Mouse (Mus musculus) macrophage (primary cell): Measurements from ENCODE around the gene Tnnc2. TPM values are rescaled to one million over a fixed set of nuclear protein-coding genes. Genes with fewer than 3 reads are reported as not detected.

Experiments used
- H3K27ac ChIP-seq: fragments of 350-480 bp; formaldehyde crosslinking; 2 replicates; pipeline ENCODE4 v1.9.0; 2021
- H3K36me3 ChIP-seq: fragments of 350-480 bp; formaldehyde crosslinking; 2 replicates; pipeline ENCODE4 v1.9.0; 2021; ENCODE audit errors: inconsistent target
- H3K4me3 ChIP-seq: fragments of 350-480 bp; formaldehyde crosslinking; 2 replicates; pipeline ENCODE4 v1.9.0; 2021; ENCODE audit errors: inconsistent target
- H3K79me2 ChIP-seq: fragments of 350-480 bp; formaldehyde crosslinking; 2 replicates; pipeline ENCODE4 v1.9.0; 2021; ENCODE audit errors: inconsistent target
- WGBS: methylation state at CpG from one replicate; pipeline ENCODE4 v1.1.7; 2026; ENCODE audit warnings: inconsistent platforms; ENCODE audit not compliant: missing documents; 5-methylcytosine and 5-hydroxymethylcytosine counted together
- polyA plus RNA-seq: library from polyadenylated mRNA; stranded (reverse); fragments of 250-400 nt; gene quantifications from 3 replicates; pipeline ENCODE4 v1.2.4, GENCODE M21; 2018; ENCODE audit warnings: inconsistent platforms

Tnnc2 gene
- polyA plus RNA-seq, 1 experiment from 2014 or later: not detected

DNA sequence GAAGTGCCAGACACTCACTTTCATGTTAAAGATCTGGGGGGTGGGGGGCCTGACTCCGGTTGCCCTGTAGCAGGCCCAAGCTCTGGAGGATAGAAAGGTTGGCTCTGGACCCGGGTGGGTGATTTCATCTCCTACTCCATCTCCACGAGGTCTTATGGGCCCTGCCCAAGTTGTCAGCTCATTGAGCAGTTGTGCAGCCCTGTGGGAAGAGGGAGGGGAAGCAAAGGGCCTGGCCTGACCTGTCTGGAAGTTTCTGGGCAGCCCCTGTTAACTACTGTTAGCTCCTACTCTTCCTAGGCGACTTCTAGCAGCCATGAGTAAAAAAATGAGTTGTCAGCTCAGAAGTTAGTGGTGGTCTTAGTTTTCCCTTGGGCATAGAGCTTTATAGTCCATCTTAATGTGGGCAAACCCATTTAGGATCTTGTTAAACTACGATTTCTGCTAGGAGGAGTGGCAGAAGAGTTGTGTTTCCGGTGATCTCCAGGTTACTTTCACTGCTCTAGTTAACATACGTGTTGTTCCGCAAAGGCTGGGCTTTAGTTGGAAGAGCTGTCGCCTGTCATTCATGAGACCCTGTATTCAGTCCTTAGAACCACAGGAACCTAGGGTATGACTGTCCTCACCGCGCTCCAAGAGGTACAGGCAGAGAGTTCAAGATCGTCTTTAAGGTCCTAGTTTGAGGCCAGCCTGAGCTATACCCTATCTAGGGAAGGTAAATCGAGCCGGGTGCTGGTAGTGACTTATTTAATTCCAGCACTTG, 6.4 kb downstream of the Tnnc2 start:
- H3K36me3 ChIP-seq: no peaks in the 10 kb centered on the region
- H3K4me3 ChIP-seq: no peak overlapping the region
- H3K79me2 ChIP-seq: peaks cover 17% of the 10 kb centered on the region
- WGBS: 91% methylated on average over 14 of the region's 14 CpGs
- no peak overlapping the region for H3K27ac ChIP-seq

DNA sequence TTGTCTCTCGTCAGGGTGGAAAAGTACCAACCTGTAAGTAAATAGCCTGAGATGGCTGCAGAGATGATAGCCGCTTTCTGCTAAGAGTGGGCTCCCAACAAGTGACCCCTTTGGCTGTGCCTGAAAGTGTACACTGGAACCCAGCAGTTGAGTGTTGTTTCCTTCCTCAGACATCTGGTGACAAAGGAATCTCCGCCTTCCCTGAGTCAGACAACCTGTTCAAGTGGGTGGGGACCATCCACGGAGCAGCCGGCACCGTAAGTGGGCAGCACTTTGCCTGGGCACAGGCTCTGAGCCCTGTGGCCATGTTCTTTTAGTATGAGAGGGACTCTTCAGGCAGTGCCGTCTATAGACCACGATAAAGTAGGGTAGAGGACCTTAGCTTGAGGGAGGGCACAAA, 8.6 kb downstream of the Tnnc2 start:
- peak overlapping the region; percentile 87 for H3K4me3 ChIP-seq
- peaks cover 17% of the 10 kb centered on the region for H3K79me2 ChIP-seq
- H3K36me3 ChIP-seq: peaks cover 19% of the 10 kb centered on the region
- peak overlapping the region; percentile 72; the same call in 1 of the 2 replicates for H3K27ac ChIP-seq
- 81% methylated on average over 8 of the region's 8 CpGs for WGBS

DNA sequence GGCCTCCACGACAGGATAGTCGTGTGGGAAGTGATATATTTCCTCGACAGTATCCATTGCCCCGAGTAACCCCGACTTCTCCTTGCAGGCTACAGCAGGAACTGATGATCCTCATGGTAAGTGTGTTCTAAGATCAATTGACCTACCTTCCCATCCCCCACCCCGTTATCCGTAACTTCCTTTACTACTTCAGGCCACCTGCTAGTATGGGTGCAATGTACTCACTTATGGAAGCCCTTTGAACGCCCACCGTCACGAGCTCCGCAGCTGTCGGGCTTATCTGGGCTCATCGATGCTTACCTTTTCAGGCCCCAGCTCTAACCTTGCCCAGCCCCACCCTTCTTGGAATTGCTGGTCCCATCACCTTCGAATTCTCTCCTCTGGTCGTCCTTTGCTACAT, 9.5 kb downstream of the Tnnc2 start:
- H3K36me3 ChIP-seq: peaks cover 27% of the 10 kb centered on the region
- H3K79me2 ChIP-seq: peaks cover 17% of the 10 kb centered on the region
- 8% methylated on average over 15 of the region's 15 CpGs for WGBS
- H3K27ac ChIP-seq: peak overlapping the region; percentile 72
- peak overlapping the region; percentile 87 for H3K4me3 ChIP-seq

DNA sequence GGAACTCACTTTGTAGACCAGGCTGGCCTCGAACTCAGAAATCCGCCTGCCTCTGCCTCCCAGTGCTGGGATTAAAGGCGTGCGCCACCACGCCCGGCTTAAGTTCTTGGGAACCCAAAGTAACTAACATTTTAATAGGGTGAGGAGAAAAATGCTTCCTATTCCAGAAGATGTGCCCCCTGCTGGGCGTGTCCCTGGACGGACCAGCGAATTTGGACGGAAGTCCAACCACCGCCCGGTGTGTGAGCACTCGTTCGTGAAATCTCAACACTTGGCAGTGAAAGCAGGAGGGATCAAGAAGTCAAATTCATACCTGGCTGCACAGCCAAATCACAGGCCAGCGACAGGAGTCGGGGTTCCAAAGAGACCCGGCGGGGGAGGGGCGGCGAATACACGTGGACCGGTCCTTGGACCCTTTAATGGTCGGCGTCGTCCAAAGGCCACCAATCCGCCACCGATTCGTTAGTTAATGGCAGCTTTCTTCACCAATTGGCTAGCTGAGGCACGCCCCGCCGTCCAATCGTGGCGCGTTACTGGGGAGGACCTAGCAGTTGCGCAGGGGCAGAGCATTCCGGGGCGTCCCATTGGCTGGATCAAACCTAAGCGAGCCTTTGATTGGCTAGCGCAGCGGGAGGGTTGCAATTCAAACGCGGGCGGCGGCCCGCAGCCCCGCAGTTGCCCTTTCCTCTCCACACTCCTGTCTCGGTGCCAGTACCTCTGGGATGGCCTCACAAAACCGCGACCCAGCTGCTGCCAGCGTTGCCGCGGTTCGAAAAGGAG, 10.3 kb downstream of the Tnnc2 start, which contains the start of gene Ube2c:
Ube2c (plus strand) TSS at position 641 of the 780 bp plus-strand sequence.
- peak within 1 kb of the TSS; percentile 87 for H3K4me3 ChIP-seq
- peak within 1 kb of the TSS; percentile 72 for H3K27ac ChIP-seq
- peaks cover 32% of the 10 kb centered on the region for H3K36me3 ChIP-seq
- WGBS: under 1% methylated on average over 52 of the region's 53 CpGs
- H3K79me2 ChIP-seq: peaks cover 17% of the 10 kb centered on the region

DNA sequence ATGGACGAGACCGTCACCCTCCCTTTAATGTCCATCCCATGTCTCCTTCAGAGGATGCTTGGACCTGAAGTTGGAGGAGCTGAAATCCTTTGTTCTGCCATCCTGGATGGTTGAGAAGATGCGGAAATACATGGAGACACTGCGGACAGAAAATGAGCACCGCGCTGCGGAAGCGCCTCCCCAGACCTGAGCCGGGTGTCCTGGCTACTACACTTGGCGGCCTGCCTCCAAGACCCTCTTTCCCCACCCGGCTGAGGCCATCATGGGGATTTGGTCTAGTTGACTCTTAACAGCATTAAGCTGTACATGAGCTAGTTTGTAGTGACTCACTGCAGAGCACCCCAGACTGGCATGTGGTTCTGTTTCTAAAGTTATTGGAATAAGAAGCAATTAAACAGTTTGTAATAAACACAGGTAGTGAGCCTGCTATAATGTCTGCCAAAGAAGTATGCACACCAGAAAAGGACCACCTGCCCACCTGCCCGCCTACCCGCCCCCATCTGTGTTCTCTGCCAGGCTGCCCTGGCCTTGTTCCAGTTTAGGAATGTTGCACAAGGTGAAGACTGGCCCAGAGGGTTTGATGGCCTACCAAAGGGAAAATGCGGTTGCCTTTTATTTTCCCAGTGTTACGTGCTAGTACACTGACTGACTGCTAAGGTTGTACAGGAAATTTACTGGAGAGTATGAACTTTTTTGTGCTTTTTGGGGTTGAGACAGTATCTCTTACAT, 11.8 kb downstream of the Tnnc2 start:
- WGBS: 94% methylated on average over 15 of the region's 15 CpGs
- Histone ChIP-seq H3K4me3 (no peak overlapping the region), H3K36me3 (peaks cover 37% of the 10 kb centered on the region), H3K79me2 (peaks cover 17% of the 10 kb centered on the region), H3K27ac (no peak overlapping the region)

DNA sequence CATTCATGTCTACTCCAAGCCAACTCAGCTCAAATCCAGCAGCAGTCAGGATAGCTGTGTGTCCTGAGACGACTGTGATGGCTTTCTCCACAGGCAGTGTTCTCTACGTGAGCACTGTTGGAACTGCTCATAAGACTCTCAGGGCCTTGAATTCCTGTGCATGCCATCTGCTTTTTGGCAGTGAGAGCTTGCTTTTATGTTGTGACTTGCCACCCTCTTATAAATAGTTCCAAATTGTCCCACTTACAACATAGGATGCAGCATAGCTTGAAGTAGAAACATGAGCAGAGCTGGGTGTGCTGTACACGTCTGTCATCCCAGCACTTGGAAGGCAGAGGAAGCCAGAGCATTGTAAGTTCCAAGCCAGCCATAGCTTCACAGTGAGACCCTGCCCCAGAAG, 13.9 kb downstream of the Tnnc2 start:
- peaks cover 58% of the 10 kb centered on the region for H3K36me3 ChIP-seq
- WGBS: 87% methylated on average over 3 of the region's 3 CpGs
- no peak overlapping the region for H3K27ac ChIP-seq
- H3K4me3 ChIP-seq: no peak overlapping the region
- peaks cover 10% of the 10 kb centered on the region for H3K79me2 ChIP-seq

DNA sequence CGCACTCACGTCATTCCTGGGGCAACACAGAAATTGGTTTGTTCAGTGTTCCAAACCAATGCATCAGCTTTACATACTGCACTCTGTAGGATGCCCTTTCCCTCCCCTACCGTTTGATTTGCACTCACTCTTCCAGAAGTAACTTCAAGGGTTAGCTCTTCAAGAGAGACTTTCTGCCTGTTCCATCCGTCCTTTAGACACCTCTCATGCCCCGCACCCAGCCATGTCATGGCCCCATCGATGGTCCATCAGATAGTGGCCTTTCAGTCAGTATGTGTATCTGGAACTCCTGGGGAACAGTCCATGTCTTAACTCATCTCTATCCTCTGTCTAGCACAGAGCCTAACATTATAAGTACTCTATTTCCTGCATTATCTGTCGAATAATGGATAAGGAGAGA, 17.2 kb downstream of the Tnnc2 start:
- Histone ChIP-seq H3K79me2 (no peaks in the 10 kb centered on the region), H3K4me3 (no peak overlapping the region), H3K36me3 (peaks cover 73% of the 10 kb centered on the region), H3K27ac (no peak overlapping the region)
- 95% methylated on average over 7 of the region's 7 CpGs for WGBS

DNA sequence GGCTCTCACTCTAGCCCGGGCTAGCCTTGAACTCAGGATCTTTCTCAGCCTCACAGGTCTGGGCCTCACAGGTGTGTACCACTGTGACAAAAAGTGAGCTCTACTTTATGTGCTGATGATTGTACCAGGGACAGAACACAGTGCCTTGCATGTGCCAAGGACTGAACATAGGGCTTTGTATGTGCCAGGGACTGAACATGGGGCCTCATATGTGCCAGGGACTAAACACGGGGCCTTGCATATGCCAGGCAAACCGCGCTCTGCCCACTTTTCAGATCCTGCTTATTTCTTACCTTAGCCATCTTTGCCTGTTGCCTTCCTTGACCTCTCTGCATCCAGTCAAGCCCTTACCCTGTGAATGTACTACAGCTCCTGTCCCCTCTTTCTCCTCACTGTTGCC, 17.8 kb downstream of the Tnnc2 start:
- WGBS: 84% methylated on average over 4 of the region's 4 CpGs
- H3K4me3 ChIP-seq: no peak overlapping the region
- no peaks in the 10 kb centered on the region for H3K79me2 ChIP-seq
- peaks cover 73% of the 10 kb centered on the region for H3K36me3 ChIP-seq
- H3K27ac ChIP-seq: no peak overlapping the region

DNA sequence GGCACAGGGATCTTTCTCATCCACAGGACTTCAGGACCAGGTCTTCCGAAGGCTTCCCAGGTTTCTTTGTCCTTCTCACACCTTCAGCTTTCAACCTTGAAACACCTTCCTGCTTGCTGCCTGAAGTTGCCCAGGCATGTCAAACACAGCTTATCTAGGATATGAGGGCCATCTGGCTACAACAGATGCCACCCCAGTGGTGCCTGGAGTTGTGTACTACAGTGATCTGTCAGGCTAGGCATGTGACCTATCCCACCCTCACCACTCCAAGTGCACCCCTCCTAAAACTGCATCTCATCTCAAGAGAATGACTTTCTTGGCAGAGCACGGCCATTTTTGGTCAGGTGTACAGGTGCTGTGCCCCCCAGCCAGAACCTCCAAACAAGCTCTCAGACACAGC, 18.3 kb downstream of the Tnnc2 start:
- Histone ChIP-seq H3K36me3 (peaks cover 76% of the 10 kb centered on the region), H3K27ac (no peak overlapping the region), H3K79me2 (no peaks in the 10 kb centered on the region), H3K4me3 (no peak overlapping the region)
- 90% methylated on average over 2 of the region's 2 CpGs for WGBS

DNA sequence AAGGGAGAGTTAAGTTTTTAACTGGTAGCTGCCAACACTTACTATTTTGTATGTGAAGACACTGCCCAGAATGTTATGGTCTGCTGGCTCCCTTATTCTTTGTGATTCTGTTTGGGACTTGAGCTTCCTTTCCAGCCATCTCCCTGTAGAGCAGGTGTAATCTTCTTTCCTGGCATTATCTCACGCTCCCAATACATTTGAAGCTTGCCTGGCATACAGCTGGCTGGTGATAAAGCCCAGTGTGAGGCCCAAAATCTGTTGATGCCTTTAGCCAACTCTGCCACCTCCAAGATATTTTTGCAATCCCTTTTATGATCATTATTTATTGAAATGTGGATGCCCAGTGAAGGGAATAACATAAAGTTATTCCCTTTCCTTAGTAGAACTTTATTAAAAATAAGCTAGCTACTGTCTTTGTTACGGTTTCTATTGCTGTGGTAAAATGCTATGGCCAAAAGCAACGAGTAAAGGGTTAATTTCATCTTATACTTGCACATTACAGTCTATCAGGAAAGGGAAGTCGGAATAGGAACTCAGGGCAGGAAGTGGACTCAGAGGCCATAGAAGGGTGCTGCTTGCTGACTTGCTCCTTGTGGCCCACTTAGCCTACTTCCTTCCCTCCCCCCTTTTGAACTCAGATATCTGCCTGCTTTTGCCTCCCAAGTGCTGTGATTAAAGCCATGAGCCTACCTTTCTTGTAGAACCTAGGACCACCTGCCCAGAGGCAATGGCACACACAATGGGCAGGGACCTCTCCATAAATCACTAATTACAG, 19.5 kb downstream of the Tnnc2 start:
- Histone ChIP-seq H3K36me3 (peaks cover 76% of the 10 kb centered on the region), H3K79me2 (no peaks in the 10 kb centered on the region), H3K4me3 (no peak overlapping the region), H3K27ac (peak overlapping the region; percentile 68)
- WGBS: 52% methylated on average over 4 of the region's 4 CpGs

DNA sequence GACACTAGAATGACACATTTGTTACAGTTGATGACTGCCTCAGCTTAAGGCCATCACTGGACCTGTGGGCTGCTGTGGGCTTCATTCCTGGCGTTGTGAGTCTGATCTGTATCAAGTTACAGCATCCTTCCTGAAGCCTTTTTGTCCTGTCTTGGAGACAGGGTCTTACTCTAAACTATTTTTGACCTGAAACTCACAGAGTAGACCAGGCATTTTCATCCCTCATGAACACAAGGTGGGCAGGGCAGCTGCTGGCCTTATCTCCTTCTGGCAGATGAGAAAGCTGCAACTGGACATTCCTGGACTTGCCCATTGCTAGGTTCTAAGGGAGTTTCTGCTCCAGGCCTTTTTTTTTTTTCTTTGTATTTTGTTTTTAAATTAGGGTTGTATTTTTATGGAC, 21.1 kb downstream of the Tnnc2 start:
- 100% methylated on average over 1 of the region's 1 CpGs for WGBS
- Histone ChIP-seq H3K27ac (no peak overlapping the region), H3K36me3 (peaks cover 77% of the 10 kb centered on the region), H3K4me3 (no peak overlapping the region), H3K79me2 (no peaks in the 10 kb centered on the region)

DNA sequence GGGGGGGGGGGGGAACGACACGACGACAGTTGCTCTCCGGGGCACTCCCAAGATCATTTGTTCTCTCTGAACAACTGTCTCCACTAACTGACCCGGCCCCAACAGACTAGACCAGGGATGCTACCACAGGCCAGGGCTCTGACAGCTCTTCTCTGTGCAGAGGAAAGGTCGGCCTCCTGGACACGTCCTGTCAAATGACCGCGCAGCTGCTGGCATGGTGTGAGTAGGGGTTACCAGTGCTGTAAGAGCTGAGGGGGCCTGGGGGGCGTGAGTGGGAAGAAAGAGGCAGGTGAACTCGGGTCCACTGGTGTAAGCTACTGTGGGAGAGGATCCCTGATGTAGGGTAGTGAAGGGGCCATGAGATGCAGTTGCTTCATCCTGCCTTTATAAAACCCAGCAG, 21.9 kb downstream of the Tnnc2 start:
- no peak overlapping the region for H3K27ac ChIP-seq
- H3K36me3 ChIP-seq: peaks cover 71% of the 10 kb centered on the region
- no peaks in the 10 kb centered on the region for H3K79me2 ChIP-seq
- 91% methylated on average over 10 of the region's 11 CpGs for WGBS
- H3K4me3 ChIP-seq: no peak overlapping the region

DNA sequence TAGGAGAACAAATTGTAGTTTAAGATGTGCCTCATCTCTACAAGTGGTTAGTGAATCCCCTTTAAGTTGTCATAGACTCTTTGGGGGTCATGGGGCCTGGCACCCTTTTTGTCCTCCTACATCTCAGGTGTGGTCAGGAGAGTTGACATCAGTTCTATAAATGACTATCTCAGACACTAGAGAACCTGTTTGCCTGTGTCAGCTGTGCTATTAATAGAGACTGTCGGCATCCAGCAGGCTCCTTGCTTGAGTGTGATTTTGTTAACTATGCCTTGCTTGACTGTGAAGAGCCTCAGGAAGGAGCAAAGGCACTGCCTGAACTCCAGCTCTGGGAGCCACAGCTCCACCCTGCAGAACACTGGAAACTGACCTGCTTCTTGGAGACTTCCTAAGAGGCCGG, 25.0 kb downstream of the Tnnc2 start:
- Histone ChIP-seq H3K79me2 (peaks cover 15% of the 10 kb centered on the region), H3K36me3 (peaks cover 73% of the 10 kb centered on the region), H3K27ac (no peak overlapping the region), H3K4me3 (no peak overlapping the region)
- WGBS: 86% methylated on average over 2 of the region's 2 CpGs

DNA sequence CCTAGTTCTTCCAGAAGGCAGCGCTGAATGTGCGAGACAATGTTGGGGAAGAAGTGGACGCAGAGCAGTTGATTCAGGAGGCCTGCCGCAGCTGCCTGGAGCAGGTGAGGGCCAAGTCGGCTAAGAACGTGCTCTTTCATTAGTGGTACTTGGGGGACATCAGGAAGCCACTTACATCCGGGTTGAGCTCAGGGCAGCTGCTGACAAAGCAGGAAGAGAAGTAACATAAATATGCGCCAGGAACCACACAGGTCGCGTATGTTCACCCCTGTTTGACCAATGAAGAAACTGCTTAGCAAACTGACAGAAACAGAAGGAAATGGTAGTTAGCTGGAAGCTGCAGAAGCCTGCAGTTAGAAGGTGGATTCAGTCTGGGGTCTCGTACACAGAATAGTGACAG, 25.7 kb downstream of the Tnnc2 start:
- H3K27ac ChIP-seq: no peak overlapping the region
- H3K4me3 ChIP-seq: no peak overlapping the region
- H3K79me2 ChIP-seq: peaks cover 21% of the 10 kb centered on the region
- peaks cover 67% of the 10 kb centered on the region for H3K36me3 ChIP-seq
- 25% methylated on average over 11 of the region's 11 CpGs for WGBS
